Mouse (Mus musculus) cerebellum, postnatal 25 days (tissue): ENCODE data around the gene Smc1b.

ENCODE experiments used
- DNase-seq, 2 experiments: peaks; one replicate each; pipeline ENCODE4 v3.0.0; 2021; ENCODE audit warnings: mixed read lengths in 2 of 2

The Smc1b gene

DNA sequence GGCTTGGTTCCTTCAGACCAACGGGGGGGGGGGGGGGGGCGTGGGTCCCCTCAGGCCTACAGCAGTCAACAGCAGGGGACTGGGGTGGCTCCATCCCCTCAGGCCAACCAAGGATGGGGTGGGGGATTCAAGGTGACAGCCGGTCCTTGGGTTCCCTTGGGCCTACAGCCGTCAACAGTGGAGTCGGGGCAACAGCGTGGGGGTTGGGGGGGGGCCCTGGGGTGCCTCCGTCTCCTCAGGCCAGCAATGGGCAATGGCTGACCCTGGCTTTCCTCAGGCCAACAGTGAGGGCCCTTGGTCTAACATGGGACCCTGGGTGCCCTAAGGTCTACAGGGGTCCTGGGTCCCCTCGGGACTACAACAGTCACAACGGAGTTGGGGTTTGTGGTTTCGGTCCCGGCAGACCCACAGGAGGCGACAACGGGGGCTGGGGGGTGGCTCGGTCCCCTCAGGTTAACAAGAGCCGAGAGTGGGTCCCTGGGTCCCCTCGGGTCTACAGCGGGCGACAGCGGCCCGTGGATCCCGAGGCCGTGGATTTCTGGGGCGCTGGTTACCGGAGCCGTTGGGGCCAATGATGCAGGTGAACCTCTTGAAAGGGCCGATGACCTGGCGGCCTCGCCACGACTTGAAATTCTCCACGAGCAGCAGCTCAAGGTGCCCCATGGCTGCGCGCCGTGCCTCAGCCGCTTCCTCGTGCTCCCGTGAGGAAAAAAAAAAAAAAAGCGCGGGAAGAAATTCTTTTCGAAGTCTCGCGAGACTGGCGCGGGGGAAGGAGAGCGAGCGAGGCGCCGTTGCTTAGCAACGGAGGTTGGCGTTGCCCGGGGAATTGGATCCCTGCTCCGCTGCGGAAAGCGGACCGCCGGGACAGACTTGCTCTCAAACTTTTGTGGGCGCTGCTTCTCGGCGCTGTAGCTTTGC lies at the start of gene Smc1b, which contains the start of gene Ribc2:
Gene Smc1b (minus strand): TSS at position 690 of the 918 bp plus-strand sequence.
Gene Ribc2 (plus strand): TSS at position 804 of the 918 bp plus-strand sequence.
- DNase-seq: peak; percentile 69 to 84

DNA sequence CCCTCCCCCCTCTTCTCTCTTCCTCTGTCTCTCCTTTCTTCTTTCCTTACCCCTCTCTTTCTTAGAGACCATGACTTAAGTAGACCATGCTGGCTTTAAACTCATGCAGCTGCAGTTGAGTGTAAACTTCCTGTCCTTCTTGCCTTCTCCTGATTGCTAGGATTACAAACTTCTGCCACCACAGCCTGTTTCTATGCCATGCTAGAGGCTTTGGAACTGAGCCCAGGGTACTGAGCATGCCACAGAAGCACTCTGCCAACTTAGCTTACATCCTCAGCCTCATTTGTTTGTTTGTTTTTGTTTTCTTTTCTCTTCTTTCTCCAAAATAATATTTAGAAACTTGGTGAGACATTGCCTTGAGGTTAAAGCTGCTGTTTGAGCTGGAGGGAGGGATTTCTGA lies 48.6 kb upstream of the Smc1b start:
- DNase-seq: no peak

DNA sequence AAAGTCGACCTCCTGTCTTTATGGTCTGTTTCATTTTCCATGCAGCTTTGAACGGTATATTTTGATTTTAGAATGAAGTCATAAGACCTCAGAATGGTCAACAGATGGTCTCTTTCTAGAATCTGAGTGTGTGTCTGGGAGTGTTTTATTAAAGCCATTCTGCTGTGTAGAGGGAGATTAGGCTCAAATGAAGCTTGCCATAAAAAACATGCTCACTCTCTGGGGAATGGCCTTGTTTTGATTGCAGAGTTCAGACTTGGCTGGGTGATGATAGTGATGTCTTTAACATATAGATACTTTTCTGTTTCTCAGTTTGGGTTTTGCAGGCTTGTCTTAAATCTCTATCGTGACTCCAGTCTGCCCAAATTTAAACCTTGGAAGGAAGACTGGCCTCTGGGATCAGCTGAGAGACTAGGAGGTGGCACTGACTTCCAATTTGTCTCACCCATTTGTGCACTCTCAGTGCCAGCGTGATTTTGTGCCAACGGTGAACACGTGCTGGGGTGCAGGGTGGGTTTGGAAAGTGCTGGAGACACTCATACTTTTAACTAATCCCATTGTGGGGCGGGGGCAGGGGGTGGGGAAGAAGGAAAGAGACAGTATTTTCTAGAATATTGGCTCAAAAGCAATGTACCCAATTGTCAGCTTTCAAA lies 47.9 kb upstream of the Smc1b start:
- DNase-seq: no peak

DNA sequence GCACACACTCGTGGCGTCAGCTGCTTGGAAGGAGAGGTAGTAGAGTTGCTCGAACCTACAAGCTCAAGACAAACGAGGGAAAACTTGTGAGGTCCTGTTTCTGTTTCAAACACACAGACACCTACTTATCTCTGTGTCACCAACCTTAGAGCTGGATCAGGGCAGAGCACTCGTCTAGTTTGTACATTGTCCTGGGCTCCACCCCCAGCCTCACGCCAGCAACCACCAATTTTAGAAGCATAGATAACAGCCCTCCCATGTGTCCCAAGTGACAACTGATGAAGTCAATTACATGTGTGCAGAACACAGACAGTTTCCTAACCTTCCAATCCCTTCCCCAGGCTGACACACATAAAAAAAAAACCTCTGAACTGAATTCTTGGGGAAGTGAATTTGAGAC lies 46.4 kb upstream of the Smc1b start:
- no peak for DNase-seq

DNA sequence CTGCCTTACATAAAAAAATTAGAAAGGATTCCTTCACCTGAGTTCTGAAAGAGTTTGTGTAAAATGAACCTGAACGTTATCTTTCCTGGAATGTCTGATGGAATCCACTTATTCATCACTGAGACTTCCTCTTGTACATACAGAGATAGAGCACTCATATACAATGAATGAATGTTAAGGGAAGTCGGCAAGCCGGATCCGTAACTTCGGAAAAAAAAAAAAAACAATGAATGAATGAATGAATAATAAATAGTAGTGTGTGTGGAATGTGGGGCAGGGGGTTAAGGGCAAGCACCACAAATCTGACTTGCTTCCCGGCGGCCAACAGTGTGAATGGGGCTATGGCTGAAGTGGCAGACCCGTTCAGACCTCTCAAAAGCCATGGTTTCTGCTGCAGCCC lies 45.8 kb upstream of the Smc1b start:
- peak in 1 of 2 experiments; percentile 60 for DNase-seq

DNA sequence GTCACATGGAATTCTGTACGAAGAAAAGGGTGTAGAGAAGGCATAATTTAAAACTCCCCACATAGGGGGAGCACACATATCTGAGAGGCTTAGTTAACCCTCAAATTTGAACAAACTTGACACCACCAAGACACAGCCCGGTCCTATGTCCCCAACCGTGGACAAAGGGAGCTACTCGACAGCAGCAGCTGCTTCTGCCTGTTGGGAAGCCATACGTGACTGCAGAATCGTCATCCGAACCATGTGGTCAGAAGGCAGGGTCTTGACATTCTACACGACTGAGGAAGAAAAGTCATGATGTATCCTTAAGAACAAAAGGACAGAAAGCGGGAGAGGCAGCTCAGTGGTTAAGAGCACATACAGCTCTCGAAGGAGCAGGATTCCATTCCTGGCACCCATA lies 42.3 kb upstream of the Smc1b start:
- no peak for DNase-seq

DNA sequence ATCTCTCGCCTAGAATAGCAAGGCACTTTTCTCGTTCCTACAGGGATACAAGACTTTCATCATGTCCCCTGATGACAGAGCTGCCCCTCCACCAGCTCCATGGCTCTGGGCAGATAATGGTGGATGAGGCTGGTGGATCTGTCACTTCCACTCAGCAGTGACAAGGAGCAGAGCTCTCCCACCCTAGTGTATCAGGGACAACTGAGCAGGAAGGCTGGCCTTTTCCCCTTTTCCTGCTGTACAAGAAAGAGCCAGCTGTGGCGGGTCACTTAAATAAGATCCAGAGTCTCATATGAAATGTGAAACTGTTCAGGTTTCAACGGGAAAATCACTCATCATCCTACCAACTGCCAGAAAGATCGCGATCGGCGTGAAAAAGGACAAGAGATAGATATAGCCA lies 41.7 kb upstream of the Smc1b start:
- DNase-seq: no peak

DNA sequence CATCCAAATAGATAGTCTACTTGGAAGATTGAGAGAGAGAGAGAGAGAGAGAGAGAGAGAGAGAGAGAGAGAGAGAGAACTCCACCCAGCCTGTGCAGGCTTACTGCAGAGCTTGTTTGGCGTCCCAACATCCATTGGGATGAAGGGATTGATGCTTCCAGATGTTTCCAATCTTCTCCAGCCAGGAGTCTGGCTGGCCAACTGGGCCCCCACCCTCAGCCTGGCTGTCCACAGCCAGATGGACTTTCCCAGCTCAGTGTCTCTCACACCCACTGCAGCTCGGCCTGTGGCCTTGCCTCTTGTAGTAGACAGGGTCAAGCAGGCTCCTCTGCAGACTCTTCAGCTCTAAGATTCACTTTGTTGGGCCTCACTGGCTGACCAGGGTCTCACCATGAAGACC lies 40.3 kb upstream of the Smc1b start:
- no peak for DNase-seq

DNA sequence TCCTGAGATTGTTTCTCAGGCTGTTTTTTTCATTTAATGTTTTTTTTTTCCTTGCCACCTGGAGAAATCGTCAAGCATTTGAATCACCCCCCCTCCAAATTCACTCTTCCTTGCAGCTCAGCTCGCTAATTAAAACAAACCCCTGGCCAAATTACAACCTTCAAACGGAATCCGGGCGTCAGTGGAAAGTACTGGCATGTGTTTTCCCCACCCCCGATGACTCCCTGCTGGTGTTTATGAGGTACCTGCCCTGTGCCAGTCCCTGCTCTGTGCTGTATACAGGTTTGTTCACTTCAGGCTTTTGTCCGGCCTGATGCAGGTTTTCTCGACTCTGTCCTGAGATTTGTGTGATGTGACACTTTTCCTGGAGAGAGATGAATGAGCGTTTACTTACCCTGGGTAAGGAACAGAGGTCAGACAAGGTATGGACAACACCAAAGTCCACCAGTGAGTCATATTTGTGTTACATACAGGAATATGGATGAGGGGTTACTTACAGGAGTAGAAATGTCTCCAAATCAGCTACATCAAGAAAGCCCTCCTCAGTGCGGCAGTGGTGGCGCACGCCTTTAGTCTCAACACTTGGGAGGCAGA lies 35.4 kb upstream of the Smc1b start:
- DNase-seq: peak in 1 of 2 experiments; percentile 17

DNA sequence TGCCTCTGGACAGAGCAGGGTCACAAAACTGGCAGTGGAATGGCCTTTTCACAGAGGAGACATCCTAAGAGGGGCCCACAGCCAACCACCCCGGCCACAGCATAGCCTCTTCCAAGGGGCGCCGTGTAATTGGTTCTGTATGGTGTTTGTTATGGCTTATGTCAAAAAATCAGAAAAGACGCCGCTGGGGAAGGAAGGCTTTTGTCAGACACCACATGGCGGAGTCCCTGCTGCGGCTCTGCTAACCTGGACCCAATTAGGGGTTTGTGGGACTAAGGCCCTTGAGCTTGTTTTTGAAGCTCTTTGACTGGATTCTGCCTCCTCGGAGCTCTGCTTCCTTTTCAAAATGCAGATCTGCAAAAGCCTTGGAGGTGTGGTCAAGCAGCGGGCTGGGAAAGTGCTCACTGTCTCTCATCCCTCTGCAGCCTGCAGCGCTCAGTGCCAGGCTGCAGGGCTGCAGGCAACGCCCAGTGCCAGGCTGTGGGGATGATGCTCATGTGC lies 34.7 kb upstream of the Smc1b start:
- peak; percentile 15 to 22 for DNase-seq

DNA sequence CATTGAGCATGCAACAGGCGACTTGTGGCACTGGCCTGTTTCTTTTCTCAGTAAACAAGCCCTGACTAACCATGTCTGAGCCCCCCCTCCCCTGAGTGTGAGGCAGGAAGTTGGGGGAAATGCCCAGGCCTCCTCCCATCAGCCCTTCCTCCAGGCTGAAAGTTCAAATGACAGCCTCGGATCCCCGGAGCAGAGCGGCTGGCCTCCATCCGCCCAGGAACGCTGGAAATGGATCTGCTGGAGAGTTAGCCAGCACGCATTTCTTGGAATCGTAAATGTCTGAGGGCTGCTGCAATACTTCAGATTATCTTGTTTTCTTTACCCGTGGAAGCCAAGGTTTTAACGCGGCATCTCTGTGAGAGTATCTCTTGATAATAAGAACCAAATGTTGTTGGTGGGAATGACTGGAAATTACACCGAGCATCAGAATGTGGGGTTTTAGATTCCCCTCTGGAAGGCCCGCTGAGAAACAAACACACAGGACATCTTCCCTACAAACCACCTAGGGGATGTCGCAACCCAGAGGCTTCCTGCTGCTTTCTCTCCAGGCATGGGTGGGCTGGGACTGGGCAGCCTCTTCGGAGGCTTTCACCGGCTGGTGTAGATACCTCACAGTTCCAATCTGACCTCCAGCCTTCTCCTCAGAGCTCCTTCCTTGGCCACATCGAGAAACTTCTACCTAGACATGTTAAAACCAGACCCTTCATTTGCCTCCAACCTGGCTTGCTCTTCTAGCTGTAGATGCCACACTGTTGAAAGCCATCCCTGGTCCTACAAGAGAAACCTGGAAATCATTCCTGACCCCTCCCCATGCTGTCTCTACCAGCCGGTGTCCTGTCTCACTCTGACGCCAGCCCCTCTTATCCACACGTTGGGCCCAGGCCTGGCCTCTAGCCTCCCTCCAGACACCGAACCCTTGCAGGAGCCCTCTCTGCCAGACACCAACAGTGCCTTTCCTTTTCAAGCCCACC lies 31.2 kb upstream of the Smc1b start:
- no peak for DNase-seq

DNA sequence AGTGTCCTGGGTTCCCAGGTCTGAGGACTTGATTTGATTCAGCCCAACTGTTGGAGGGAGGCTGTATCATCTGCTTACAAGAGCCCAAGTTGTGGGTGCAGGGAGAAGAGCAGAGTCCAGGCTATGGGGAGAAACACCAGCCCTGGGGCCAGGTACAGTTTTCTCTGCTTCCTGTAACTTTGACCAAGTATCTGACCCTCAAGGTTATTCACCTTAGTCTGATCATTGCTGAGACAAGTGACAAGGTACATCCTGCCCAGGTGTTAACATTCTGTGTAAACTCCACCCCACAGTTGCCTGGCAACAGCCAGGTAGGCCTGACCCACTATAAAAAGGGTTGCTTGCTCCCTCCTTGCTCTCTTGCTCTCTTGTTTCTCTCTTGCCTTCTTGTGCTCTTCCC lies 29.7 kb upstream of the Smc1b start:
- no peak for DNase-seq

DNA sequence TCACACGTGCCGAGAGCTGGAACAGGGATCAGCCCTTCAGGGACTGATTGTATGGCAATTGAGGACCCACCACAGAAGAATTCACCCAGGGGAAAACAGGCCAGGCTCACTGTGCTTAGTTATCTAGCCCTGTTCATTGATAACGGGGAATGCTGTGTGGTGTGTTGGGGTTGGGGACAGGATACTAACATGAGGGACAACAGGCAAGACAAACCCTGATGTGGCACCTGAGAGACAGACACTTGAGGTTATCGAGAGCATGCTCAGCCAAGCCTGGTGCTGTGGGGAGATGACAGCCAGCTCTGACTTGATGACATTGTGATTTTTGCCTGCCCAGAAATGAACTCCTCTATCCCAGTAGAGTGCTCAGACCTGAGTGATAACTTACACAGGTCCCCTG lies 24.4 kb upstream of the Smc1b start:
- no peak for DNase-seq

DNA sequence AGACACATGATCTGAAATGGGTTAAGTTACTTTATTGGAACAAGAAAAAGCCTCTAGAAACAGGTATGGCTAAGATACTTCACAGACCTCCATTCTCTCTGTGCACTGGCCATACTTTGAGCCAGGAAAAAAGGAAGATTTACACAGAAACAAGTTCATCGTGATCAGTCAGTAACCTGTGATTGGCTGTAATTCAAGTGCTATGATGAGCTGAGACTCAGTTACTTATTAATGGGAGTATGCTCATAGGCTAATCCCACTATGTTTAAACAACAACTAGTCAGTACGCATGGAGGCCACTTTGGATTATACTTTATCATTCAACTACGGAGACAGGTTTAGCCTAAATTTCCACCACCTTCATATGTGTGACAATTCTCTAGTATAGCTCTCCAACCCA lies 22.3 kb upstream of the Smc1b start:
- DNase-seq: no peak

DNA sequence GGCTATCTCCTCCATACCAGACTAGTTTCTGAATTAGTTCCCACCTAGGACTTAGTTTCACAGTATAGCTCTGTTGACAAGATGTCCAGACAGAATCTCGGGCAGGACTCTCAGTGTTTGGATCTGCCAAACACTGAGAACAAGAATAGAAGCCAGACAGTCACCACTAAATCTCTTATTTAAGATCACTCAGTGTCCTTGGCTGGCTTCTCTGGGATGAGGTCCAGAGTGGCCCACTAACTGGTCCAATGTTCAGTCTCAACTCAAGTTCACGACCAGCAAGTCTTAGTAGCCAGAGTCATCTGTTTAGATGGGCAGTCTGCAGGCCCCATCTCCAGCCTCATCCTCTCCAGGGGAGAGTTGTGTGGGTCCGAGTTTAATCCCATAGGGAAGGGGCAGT lies 20.8 kb upstream of the Smc1b start:
- no peak for DNase-seq

DNA sequence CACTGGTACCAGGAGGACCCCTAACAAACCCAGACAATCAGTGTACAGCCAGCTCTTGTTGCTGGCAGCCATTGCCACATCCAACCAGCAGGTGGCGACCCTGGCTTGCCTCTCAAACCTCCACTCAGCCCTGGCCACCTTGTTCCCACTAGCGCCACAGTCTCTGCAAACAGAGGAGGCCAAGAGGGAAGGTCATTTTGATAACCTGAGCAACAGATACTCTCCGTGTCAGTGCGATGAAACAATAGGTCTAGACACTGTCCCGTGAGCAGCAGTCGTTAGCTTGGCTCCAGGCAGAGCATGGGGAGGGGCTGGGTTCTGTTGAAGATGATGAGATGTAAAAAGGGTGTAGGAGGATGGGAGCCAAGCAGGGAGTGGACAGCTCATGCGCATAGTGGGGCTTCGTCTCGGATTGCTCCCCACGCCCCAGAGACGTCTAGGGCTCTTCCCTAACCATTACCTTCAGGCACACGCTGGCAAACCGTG lies 19.7 kb upstream of the Smc1b start:
- peak; percentile 71 to 85 for DNase-seq

DNA sequence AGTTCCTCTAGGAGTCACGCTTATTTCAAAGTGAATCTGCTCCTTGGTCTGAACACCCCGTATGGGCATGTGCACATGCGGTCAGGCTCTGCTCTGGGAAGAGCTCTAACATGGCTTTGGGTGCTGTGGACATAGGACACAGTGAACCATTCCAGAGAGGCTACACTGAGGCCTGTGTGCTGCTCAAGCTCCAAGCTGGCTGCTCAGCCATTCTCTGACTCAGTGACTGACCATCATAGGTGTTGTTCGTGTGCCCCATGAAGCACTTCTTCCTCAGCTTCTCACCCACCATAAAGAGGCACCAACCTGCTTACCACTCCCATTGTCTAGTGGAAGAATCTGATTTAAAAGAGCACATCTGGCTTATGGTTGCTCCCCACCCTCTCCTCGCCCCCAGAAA lies 12.5 kb upstream of the Smc1b start:
- no peak for DNase-seq

DNA sequence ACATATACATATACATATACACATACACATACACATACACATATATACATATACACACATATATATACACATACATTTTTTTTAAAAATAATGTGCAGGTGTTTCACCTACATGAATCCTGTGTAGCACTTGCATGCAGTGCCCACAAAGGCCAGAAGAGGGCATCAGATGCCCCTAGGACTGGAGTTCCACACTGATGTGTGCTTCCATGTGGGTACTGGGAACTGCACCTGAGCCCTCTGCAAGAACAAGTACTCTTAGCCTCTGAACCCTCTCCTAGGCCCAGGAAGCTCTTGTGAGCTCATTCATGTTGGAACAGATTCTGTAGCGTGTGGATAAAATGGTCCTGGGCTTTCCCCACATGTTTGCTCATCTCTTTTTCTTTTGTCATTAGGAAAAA lies 12.0 kb upstream of the Smc1b start:
- DNase-seq: no peak

DNA sequence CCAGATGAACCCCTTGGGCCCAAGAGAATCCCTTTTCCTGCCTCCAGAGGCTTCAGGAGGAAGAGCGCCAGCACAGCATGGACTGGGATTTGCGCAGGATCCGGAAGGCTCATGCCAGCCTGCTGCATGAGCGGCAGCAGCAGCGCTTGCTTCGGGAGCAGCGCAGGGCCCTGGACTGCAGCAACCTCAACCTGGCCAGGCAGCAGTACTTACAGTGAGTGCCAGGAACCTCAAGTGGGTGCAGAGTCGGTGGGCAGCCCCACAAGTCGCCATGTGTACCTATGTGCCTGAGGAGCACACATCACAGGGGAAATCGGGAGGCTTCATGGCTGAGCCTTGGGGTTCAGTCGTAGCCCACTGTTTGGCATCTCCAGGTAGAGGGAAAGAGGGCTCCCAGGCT lies 11.4 kb upstream of the Smc1b start:
- DNase-seq: no peak

DNA sequence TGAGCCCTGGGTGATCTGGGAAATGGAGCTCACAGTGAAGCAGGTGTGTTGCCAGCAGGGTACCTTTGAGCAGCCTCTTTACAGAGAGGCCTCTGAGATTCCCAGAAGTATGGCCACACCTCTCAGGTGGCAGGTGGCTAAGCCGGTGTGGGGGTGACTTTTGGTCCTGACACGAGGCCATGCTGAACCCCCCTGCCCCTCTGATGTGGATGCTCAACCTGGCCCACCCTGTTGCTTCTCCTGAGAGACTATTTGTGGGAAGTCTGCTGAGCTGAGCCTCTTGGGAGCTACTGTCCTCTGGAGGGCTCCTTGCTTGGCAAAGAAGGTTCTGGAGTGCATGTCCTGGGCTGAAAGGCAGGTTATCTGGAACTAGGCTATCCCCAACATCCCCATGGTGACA lies 10.7 kb upstream of the Smc1b start:
- peak in 1 of 2 experiments; percentile 32 for DNase-seq

DNA sequence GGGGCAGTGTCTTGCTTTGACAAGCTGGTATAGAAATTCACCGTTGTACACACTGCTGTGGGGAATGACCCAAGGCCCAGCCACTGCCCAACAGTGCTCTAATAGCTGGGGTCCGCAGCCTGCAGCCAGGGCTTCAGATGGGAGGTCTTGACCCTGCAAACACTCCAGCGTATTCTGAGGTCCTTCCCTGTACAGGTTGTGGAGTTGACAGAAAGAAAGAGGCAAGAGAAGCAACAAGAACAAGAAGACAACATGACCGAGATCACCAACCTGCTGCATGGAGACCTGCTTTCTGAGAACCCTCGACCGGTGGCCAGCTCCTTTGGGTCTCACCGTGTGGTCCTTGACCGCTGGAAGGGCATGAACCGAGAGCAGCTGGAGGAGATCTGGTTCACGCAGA lies 9.5 kb upstream of the Smc1b start:
- DNase-seq: no peak

DNA sequence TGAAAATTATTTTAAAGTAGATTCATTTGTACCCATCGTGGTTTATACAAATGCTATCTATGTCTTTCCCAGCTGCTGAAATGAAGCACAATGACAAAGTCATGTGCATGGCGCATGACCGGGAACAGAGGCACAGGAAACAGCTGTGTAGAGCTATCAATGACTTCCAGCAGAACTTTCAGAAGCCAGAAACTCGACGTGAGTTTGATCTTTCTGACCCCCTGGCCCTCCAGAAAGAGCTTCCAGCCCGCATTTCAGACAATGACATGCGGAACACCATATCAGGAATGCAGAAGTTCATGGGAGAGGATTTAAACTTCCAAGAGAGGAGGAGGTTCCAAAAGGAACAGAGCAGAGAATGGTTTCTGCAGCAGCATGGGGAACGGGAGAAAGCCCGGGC lies 3.4 kb upstream of the Smc1b start:
- no peak for DNase-seq
